In genomic region chrX:96239644-96240043, GRCm38 (mm10) we compare ENCODE assay signal across 17 mouse cellular contexts. TPM values are rescaled to one million over a fixed set of nuclear protein-coding genes. Genes with fewer than 3 reads are reported as not detected.
DNase-seq lines count a peak whose midpoint lies in the region; ATAC-seq and TF ChIP-seq lines count a peak whose summit lies in the region.
"Had no signal": no experiment of that assay in that cellular context is flagged by ENCODE, and none has a peak within 500 bp of the region (broad histone marks: within the 10 kb centered on the region; RNA-seq: fewer than 3 reads in every experiment).

No protein-coding gene starts in this region.

- no peaks in the 10 kb centered on the region for H3K9me3 ChIP-seq in heart, embryonic 10.5 days
- no peaks in the 10 kb centered on the region for H3K9me3 ChIP-seq in lung, postnatal 0 days (ENCODE audit: low read length)
- H3K9me3 ChIP-seq: embryonic facial prominence, embryonic 15.5 days had no signal

- no peak overlapping the region for H3K4me3 ChIP-seq in heart, embryonic 10.5 days
- H3K4me3 ChIP-seq in lung, postnatal 0 days (ENCODE audit: low read depth, low read length) = no peak overlapping the region
- H3K4me3 ChIP-seq: embryonic facial prominence, embryonic 15.5 days; myocyte had no signal

- 52% methylated on average over 2 of the region's 2 CpGs for WGBS in heart, embryonic 10.5 days
- WGBS in lung, postnatal 0 days = 67% methylated on average over 2 of the region's 2 CpGs

- no peaks in the 10 kb centered on the region for H3K27me3 ChIP-seq in heart, embryonic 10.5 days (ENCODE audit: insufficient read depth, poor library complexity, severe bottlenecking)
- no peaks in the 10 kb centered on the region for H3K27me3 ChIP-seq in lung, postnatal 0 days (replicated peaks; ENCODE audit: insufficient read depth, low read length)
- H3K27me3 ChIP-seq: embryonic facial prominence, embryonic 15.5 days had no signal

- no peak overlapping the region for H3K9ac ChIP-seq in lung, postnatal 0 days (replicated peaks; ENCODE audit: low read depth)
- H3K9ac ChIP-seq: embryonic facial prominence, embryonic 15.5 days; hindbrain, embryonic 14.5 days had no signal

- TF ChIP-seq EP300 in lung, postnatal 0 days (IDR thresholded peaks at IDR 0.05) = no peak

- no peaks in the 10 kb centered on the region for H3K4me1 ChIP-seq in heart, embryonic 10.5 days
- no peaks in the 10 kb centered on the region for H3K4me1 ChIP-seq in lung, postnatal 0 days (ENCODE audit: insufficient read depth, low read depth, low read length)
- H3K4me1 ChIP-seq: embryonic facial prominence, embryonic 15.5 days had no signal

- ATAC-seq in lung, postnatal 0 days = no peak
- no peak for ATAC-seq in cerebellum, adult (ENCODE audit: insufficient number of reproducible peaks, low FRiP score, low TSS enrichment)
- ATAC-seq: forebrain, embryonic 16.5 days; Patski had no signal

- no peak overlapping the region for H3K4me2 ChIP-seq in lung, postnatal 0 days (replicated peaks; ENCODE audit: low read depth, low read length)
- H3K4me2 ChIP-seq: embryonic facial prominence, embryonic 15.5 days; hindbrain, embryonic 14.5 days had no signal

- peak; percentile 93 for DNase-seq in heart, adult 11 months
- DNase-seq in heart, embryonic 10.5 days (ENCODE audit: low spot score) = no peak
- peak; percentile 36 for DNase-seq in lung, postnatal 0 days (ENCODE audit: low spot score)
- DNase-seq in lung, postnatal 14 days = no peak
- peak; percentile 48 for DNase-seq in lung, postnatal 25 days (ENCODE audit: low spot score)
- DNase-seq in left cerebral cortex, adult 8-10 months (ENCODE audit: low spot score in 2 of 2) = no peak
- no peak for DNase-seq in MN1 (ENCODE audit: low spot score)
- DNase-seq: adrenal gland, postnatal 25 days; cerebellum, adult 9-10 months; kidney, postnatal 25 days; thymus, postnatal 36 days had no signal

- no peak overlapping the region for H3K27ac ChIP-seq in heart, embryonic 10.5 days
- H3K27ac ChIP-seq in lung, postnatal 0 days (ENCODE audit: low read length) = no peak overlapping the region
- H3K27ac ChIP-seq: embryonic facial prominence, embryonic 15.5 days; hindbrain, embryonic 14.5 days had no signal

- no peak for TF ChIP-seq CTCF in lung, postnatal 0 days (IDR thresholded peaks at IDR 0.05)

- no peaks in the 10 kb centered on the region for H3K36me3 ChIP-seq in heart, embryonic 10.5 days
- no peaks in the 10 kb centered on the region for H3K36me3 ChIP-seq in lung, postnatal 0 days (ENCODE audit: insufficient read depth, low read length)
- H3K36me3 ChIP-seq: embryonic facial prominence, embryonic 15.5 days had no signal

RNA-seq across cellular contexts. Expression of gene Vsig4, which starts 53.6 kb away (rescaled TPM):
- not detected in 2 replicates for polyA plus RNA-seq in heart, embryonic 10.5 days (2016; fragmentation: Nextera tagmentation; extraction: Ambion mirVana)
- polyA plus RNA-seq in lung, postnatal 0 days (2015; fragmentation: Nextera tagmentation; extraction: Ambion mirVana) = not detected in 2 replicates
- total RNA-seq in left cerebral cortex, adult 8-10 months (2022) = not detected
- total RNA-seq: adrenal gland, postnatal 25 days had no signal
- polyA plus RNA-seq: embryonic facial prominence, embryonic 15.5 days; forebrain, embryonic 16.5 days; hindbrain, embryonic 14.5 days; myocyte; Patski had no signal

Comparison
In these comparisons a context has a peak if more than half of its experiments do, and no peak if none do; other contexts are left out.
1. DNase-seq: peak in heart, adult 11 months (single experiment), lung, postnatal 0 days (single experiment) and lung, postnatal 25 days (single experiment); none in heart, embryonic 10.5 days (single experiment), lung, postnatal 14 days (single experiment), left cerebral cortex, adult 8-10 months (0 of 2) and MN1 (single experiment).